Mouse (Mus musculus) spleen, adult 12 weeks (tissue): Measurements from ENCODE around the gene 2200002J24Rik.
A peak's percentile ranks its signal among the peaks of the same experiment; 100 is the strongest.

ENCODE experiments used
- DNase-seq: peaks from one replicate; pipeline ENCODE4 v3.0.0; 2022; ENCODE audit warnings: low spot score

The 2200002J24Rik gene

GRCm38 (mm10) chr7:30698589-30698988 is at the start of gene 2200002J24Rik:
Gene 2200002J24Rik (plus strand): TSS chr7:30698926.
- no peak for DNase-seq

GRCm38 (mm10) chr7:30649591-30650540 is 48.9 kb upstream of the 2200002J24Rik start, which contains the start of gene Rbm42:
Gene Rbm42 (minus strand): TSS chr7:30650317.
- peak; percentile 95 for DNase-seq

GRCm38 (mm10) chr7:30664529-30665200 is 34.1 kb upstream of the 2200002J24Rik start, which contains the start of gene Haus5:
Gene Haus5 (minus strand): TSS chr7:30664994.
- DNase-seq = peak; percentile 80

- DNase-seq = no peak
These were observed 33.4 kb upstream of the 2200002J24Rik start for GRCm38 (mm10) chr7:30665321-30665720.

- no peak for DNase-seq
These were observed 29.5 kb upstream of the 2200002J24Rik start for GRCm38 (mm10) chr7:30669229-30669628.

- DNase-seq = no peak
These were observed 27.2 kb upstream of the 2200002J24Rik start, which contains the start of gene Pmis2 for GRCm38 (mm10) chr7:30671480-30671879. Gene Pmis2 (minus strand): TSS chr7:30671605.

GRCm38 (mm10) chr7:30678263-30678975 is 20.3 kb upstream of the 2200002J24Rik start:
- no peak for DNase-seq

- DNase-seq = no peak
These were observed 16.8 kb upstream of the 2200002J24Rik start for GRCm38 (mm10) chr7:30681897-30682296.

GRCm38 (mm10) chr7:30683425-30683824 is 15.3 kb upstream of the 2200002J24Rik start:
- DNase-seq = no peak

- no peak for DNase-seq
These were observed 10.4 kb upstream of the 2200002J24Rik start for GRCm38 (mm10) chr7:30688325-30688724.

GRCm38 (mm10) chr7:30698101-30698500 is 625 bp upstream of the 2200002J24Rik start:
- no peak for DNase-seq

GRCm38 (mm10) chr7:30706214-30706882 is 7.6 kb downstream of the 2200002J24Rik start:
- no peak for DNase-seq

GRCm38 (mm10) chr7:30707441-30707840 is 8.7 kb downstream of the 2200002J24Rik start:
- DNase-seq = no peak

- no peak for DNase-seq
These were observed 13.2 kb downstream of the 2200002J24Rik start, which contains the start of gene Atp4a for GRCm38 (mm10) chr7:30711942-30712341. Gene Atp4a (plus strand): TSS chr7:30712209.

GRCm38 (mm10) chr7:30717006-30717715 is 18.4 kb downstream of the 2200002J24Rik start:
- DNase-seq = peak; percentile 66

- no peak for DNase-seq
These were observed 19.0 kb downstream of the 2200002J24Rik start for GRCm38 (mm10) chr7:30717716-30718046.

- no peak for DNase-seq
These were observed 20.9 kb downstream of the 2200002J24Rik start for GRCm38 (mm10) chr7:30719669-30720068.

- DNase-seq = no peak
These were observed 22.6 kb downstream of the 2200002J24Rik start for GRCm38 (mm10) chr7:30721286-30721685.

GRCm38 (mm10) chr7:30723274-30723953 is 24.7 kb downstream of the 2200002J24Rik start:
- no peak for DNase-seq

- no peak for DNase-seq
These were observed 29.5 kb downstream of the 2200002J24Rik start for GRCm38 (mm10) chr7:30728214-30728613.
